Mouse (Mus musculus) left cerebral cortex, adult 8-10 months (tissue): ENCODE measurements around the gene Ccdc170. TPM values are rescaled to one million over a fixed set of nuclear protein-coding genes. Genes with fewer than 3 reads are reported as not detected.
"Not testable (repeated sequence)": the region's sequence is repeated elsewhere in the genome, so short reads cannot be mapped to it uniquely, and the experiment has no call there.

ENCODE experiments used
- DNase-seq, 2 experiments: peaks; one replicate each; pipeline ENCODE4 v3.0.0; 2022; ENCODE audit warnings: low spot score in 2 of 2
- total RNA-seq, 4 experiments: library from RNA; stranded (reverse); gene quantifications; 2 replicates each; pipeline ENCODE4 v1.2.4; 2022

The Ccdc170 gene
- under 1 TPM; 0.22 to 0.64 (median 0.53) TPM for total RNA-seq

DNA sequence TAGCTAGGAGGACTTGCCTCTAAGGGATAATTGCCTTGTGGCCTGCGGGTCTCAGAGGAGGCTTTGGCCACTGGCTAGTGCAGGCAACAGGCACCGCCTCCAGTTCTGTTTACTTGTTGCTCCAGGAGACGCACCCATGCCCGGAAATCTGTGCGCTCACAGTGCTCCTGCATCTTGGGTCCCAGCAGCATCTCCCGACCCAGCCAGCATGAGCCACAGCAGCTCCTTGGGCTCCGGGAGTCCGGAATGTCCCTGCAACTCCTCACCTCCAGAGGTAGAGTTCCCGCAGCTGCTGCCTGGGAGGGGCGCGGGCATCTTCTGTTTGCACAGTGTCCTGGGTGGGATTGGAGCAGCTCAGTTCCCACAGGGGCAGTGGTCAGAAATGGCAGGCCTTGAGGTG is at the start of gene Ccdc170:
Ccdc170 (plus strand) TSS at position 148 of the 400 bp plus-strand sequence.
- no peak for DNase-seq

DNA sequence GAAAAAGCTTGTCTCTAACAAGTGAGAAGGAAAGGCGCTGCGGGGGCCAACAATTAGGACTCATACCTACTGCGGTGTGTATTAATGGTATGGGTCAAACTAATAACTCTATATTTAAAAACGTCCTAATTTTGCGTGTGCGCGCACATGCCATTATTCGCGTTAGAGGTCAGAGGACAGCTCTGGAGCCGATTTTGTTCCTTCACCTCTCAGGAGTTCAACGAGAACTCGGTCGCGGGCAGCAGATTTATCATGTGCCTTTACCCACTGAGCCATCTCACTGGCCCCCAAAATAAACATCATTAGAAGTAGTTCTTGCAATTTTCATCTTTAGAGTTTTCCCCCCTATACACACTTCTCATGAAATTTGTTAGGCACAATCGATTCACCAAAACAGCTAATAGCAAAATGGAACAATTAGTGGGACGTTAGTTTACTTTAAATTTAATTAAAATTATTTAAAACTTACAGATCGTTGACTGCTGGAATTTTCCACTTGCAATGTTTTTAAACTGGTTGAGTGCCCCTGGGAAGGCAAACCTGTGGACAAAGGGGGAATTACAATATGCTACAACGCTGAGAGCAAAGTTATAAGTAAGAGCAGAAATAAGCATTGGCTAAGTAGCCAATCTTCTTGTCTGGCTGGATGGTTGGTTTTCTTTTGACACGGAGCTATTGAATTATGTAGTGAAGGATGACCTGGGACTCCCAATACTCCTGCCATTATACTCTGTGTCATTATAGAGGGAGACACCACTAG is 49.1 kb upstream of the Ccdc170 start:
- no peak for DNase-seq

DNA sequence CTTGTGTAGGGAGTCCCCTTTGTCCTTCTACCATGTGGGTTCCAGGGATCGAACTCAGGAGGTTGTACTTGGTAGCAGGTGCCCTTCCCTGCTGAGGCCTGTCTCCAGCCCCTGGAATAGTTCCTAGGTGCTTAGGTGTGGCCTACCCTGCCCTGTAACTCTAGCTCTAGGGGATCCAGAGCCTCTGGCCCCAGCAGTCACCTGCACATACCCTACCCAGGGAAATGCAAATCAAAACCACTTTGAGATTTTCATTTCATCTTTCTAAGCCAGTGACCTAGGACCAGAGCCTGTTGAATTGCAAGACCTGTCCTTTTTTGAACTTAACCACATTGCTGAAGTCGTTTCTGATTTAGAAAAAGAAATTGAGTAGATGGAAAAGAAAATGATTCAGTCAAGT is 48.4 kb upstream of the Ccdc170 start:
- DNase-seq, result not testable (repeated sequence)

DNA sequence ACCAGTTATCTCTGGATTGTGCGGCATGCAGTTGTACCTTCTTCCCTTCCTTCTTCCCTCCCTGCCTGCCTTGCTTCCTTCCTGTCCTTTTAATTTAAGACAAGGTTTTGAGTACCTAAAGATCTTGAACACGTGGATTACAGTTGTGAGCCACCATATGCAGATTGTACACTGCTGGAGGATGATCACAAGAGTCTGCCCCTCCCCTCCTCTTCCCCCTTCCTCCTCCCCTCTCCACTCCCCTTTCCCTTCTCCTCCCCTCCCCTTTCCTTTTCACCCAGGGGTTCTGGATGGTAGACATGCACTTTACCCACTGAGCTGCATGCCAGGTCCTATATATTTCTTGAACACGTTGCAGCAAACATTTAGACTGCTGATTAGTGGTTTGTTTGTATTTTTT is 46.9 kb upstream of the Ccdc170 start:
- no peak for DNase-seq

DNA sequence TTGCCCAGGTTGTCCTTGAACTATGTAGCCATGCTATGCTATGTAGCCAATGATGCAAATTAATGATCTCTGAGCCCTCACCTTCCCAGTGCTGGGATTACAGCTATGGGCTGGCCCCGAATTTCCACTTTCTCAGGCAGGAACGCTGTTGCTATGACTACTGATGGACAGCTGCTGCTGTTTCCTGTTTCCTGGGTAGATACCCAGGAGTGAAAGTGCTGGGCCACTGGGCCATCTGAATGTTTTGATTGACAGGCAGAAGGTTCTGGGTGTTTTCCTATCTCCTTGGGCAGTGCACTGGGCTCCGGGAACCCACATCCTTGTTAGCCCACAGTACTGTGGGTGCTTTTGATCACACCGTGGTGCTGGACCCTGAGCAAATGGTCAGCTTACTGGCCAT is 25.9 kb upstream of the Ccdc170 start:
- no peak for DNase-seq

DNA sequence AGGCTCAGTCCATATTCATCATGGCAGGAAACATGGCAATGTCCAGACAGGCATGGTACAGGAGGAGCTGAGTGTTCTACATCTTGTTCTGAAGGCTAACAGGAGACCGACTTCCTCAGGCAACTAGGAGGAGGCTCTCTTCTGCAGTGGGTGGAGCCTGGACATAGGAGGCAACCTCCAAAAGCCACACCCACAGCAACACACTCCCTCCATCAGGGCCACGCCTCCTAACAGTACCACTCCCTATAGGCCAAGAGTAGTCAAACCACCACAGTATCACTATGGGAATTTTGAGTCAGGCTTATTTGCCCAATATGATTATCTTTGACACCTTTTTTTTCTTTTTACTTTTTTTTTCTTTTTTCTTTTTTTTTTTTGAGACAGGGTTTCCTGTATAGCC is 22.1 kb upstream of the Ccdc170 start:
- DNase-seq, result no peak

DNA sequence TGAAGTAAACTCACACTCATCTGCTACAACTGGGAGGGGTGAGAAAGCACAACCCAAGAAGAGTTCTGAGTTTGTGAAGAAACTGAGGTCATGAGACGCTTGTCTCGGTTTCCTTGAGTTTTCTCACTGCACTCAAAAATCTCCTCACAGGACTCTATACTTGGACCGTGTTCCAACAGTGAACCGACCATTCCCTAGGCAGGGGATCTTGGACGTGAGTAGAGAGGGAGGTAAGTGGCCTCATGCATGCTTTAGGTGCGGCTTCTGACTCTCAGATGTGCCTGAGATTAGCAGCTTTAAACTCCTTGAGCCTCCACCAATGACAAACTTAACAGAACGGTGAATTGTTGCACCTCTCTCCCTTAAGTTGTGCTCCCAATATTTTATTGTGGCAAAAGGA is 16.5 kb upstream of the Ccdc170 start:
- DNase-seq, result no peak

DNA sequence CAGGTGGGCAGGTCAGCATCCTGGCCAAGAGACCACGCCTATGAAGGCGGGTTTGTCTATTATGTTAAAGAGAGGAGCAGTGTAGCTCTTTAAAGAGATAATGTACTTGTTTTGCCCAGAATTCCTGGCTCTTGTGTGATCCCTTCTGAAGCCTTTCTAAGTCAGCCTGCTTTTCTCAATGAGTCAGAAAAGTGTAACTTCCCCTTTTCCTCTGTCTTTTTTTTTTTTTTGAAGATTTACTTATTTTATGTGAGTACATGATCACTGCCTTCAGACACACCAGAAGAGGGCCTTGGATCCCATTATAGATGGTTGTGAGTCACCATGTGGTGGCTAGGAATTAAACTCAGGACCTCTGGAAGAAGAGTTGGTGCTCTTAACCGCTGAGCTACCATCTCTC is 12.9 kb upstream of the Ccdc170 start:
- DNase-seq, result no peak

DNA sequence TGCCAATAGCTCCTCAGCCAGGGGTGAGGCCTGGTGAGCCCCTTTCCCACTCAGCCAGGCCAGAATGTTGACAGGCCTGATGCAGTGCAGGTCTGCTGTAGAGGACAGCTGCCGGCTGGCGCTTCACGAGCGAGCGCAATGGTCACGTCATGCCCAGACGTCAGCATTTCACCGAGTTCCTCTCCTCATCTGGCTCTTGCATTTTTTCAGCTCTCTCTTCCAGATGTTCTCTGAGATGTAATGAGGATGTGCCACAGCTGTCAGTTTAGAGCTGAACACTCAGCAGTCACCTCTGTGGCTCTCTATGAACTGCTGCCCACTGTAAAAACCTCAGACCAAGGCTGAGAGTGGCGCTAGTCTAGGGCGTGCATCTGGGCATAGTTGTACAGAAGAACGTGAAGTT is 8.7 kb upstream of the Ccdc170 start:
- no peak for DNase-seq

DNA sequence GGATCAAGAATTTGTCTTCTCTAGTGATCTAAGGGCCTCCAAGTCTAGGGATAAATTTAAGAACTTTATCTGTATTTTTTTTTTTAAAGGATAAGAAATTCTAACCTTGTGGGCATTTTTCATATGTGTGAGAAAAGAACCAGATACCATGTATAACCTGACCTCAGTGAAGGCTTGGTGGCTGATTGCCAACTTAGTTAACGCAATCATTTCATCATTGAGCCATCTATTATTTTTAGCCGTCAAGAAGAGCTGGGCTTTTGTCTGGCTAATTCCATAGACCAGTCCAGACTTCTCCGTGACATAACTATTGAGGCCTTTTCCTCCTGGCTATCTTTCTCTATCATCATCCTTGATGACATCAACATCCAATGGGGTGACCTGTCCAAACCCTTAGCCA is 6.9 kb upstream of the Ccdc170 start:
- no peak for DNase-seq

DNA sequence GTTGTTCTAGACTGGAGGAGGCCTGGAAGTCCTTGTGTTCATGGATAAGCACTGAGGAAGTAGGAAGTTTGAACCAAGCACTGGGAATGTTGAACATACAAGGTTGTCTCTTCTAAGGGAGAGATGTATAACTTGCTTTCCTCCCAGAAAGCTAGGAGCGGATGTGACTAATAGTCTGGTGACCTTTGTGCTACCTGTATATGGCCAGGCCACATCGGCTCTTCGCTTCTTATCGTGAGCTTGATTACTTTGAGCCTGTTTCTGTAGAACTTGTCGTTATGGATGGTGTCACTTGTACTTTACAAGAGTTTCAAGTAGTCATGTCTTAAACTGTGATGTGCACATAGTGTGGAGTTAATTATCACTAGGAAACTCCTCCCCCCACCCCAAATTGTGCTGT is 5.7 kb upstream of the Ccdc170 start:
- DNase-seq, result no peak

DNA sequence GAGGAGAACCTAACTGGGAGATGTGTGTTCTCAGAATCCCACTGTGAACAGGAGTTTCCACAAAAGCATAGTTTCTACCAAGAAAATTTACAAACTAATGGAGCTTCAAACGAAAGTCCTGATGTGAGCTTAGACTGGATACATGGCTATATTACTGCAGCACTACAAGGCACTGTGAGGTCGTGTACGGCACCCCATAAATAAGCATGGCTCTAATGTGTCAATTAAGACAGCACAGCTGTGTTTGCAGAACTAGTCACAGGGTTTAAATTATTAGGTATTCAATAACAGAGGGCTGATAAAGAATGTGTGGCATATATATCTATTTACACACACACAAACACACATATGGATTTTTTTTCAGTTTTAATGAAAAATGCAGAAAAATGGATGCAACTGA is 1.4 kb upstream of the Ccdc170 start:
- no peak for DNase-seq

DNA sequence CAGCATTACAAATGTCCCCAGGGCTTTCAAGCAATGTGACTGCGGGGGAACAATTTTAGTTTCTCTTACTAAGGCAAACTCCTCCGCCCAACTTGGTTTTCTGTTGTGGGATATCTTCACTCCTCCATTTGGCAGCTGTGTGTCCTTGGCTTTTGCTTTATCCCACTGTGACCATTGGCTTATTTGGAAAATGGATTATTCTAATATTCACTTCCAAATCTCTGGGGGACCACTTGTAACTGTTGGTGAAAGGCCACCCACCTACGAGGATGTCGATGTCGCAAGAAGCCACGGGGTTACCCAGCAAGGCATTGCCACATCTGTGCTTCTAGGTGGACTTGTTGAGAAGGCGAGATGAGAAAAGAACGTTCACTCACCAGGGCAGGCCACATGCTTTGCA is 607 bp upstream of the Ccdc170 start:
- no peak for DNase-seq

DNA sequence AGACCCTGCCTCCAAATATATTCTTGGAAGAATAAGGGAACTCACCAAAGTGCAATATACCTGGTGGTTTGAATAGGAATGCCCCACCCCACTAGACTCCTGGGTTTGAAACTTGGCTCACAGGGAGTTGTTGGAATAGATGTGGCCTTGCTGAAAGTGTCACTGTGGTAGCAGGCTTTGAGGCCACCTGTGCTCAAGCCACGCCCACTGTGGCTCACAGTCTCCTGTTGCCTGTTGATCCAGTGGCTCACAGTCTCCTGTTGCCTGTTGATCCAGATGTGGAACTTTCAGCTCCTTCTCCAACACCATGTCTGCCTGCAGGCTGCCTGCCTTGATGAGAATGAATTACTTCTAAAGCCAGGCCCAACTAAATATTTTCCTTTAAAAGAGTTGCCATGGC is 1.5 kb downstream of the Ccdc170 start:
- no peak for DNase-seq

DNA sequence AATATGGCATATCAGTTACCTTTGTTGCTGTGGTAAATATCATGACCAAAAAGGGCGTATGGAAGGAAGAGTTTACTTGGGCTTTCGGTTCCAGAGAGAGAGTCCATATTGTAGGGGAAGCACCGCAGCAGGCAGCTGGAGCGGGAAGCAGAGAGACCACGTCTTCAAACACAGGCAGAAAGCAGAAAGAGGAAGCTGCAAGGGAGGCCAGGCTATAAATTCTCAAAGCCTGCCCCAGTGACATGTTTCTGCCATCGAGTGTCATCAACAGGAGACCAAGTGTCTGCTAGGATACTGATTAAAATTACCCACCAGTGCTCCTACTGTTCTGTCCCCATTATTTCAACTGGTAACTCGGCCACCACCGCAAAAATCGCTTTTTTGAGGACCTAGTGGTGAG is 2.7 kb downstream of the Ccdc170 start:
- no peak for DNase-seq

DNA sequence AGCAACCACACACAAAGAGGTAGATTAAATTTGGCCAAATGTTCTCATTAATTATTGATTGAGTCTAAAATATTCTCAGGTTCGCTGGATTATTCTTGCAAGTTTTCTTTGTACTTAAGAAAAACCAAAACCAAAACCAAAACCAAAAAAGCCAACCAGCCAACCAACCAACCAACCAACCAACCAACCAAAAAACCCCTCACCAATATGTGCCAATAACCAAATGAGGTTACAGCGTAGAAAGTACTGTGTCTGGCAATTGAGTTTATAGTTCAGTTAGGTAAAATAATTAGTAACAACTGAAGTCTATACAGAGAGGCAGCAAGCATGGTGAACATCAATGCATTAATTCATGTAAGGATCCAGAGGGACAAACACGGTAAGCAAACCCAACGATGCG is 7.6 kb downstream of the Ccdc170 start:
- no peak for DNase-seq

DNA sequence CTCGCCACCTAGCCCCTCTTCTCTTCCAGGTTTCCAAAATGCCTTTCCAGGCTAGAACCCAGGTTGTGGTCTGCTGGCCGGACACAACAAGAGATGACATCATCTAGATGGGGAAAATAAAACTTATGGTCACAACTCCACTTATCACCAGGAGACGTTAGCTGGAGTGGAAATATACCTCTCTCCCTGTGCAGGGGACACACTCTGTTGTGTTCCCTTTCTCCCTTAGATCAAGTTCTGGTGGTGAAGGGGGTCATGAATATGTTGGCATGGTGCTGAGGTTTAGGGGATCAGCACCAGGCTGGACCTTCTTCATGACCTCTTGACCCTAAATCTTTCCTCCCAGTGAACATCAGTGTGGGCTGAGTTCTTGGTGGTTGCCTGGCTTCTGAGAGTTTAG is 9.0 kb downstream of the Ccdc170 start:
- no peak for DNase-seq

DNA sequence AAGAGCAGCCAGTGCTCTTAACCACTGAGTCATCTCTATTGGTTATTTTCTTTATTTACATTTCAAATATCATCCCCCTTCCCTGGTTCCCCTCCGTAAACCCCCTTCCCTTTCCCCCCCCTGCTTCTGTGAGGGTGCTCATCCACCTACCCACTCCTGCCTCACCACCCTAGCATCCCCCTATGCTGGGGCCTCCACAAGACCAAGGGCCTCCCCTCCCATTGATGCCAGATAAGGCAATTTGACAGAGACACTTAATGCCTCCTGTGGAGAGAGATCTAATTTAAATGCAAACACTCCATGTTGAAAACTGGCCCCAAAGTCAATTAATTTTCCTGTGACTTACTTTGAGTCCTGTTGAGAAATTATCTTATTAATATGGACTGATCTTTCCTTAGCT is 9.7 kb downstream of the Ccdc170 start:
- no peak for DNase-seq

DNA sequence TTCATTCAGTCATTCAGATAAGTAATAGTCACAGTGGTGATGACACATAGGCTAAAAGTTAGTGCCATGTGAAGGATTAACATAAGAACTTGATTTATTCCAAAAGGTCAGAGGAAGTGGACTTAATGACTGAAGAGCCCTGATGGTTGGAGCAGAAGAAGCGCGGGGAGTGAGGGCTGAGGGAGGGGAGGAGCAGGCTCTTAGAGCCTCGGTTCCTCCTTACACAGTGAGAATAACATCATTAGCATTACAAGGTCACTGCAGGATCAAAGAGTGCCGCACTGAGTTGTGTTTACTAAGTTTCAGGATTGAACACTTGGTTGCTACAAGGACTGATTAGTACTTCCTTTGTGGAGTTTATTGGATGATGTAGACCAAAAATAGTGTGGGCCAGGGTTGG is 10.6 kb downstream of the Ccdc170 start:
- DNase-seq, result no peak

DNA sequence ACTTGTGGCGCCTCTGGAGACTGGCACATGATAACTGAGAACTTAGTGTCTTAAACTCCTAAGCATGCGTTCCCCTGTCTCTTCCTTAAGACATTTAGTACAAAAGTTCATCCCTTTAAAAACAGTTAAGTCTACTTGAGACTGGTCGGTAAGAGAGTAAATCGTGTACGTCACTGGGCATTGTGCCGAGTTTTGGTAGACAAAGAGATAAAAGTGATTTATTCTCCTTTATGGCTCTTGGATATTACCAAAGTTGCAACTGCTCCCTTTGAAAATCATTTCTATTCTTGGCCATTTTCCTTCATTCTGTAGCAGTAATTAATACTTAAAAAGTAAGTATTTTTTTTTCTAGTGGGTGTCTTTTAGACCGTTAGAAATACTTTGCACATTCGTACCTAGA is 20.9 kb downstream of the Ccdc170 start:
- no peak for DNase-seq

DNA sequence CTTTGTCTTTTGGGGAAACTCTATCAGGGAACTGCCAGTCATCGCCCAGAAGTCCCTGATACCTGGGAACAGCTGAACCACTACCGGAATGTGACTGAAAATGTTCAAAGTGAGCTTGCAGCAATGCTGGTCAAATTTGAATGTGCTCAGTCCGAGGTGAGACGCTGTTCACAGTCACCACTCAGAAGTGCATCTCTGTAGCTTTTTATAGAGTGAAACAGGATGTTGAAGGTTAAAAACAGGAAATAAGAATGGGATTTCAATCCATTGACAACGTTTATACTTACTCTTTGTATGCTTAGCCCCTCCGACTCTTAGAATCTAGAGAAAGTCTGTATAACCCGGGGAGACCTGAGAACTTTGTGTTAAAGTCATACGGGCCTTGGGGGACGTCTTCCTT is 30.4 kb downstream of the Ccdc170 start:
- DNase-seq, result no peak

DNA sequence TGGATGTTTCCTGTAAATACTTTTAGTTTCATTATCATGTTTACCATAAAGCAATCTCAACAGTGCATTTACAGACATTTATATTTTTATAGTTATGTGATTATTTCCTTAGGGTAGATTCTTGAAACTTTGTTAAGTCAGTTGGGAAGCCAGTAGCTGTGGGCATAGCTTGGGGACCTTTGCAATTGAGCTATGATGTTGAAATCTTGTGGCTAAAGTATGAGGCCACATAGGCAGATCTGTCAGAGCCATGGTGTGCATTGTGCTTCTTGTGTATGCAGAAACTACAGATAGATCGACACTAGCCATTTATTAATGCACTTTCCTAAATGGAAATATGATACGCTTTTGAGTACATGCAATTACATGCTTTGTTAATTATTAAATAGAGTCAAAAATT is 35.3 kb downstream of the Ccdc170 start:
- DNase-seq, result no peak

DNA sequence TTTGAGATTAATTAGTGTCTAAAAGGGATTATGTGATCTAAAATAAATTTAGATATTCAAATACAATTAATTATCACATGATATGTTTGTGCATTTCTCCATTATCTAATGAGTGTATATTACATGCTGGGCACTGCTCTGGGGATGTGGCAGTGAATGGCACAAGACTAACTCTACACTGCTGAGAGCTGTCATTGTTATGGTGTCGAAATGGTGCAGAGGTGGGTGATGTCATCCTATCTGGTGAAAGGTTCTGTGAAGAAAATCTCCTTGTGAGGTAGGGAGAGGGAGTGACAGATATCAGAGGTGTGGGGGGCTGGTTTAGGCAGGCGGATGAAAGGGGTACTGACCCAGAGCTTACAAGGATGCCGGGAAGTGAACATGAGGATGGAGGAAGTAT is 37.3 kb downstream of the Ccdc170 start:
- DNase-seq, result no peak
